Mouse (Mus musculus) E14TG2a.4 (cell line): ENCODE results near the gene Ppp1r15b.

Source experiments
- H3K27me3 ChIP-seq: 2 replicates; pipeline ENCODE4 v1.6.1; 2014; ENCODE audit warnings: low read length, control low read depth; ENCODE audit not compliant: insufficient read depth
- H3K36me3 ChIP-seq: 2 replicates; pipeline ENCODE4 v1.6.1; 2014; ENCODE audit warnings: low read length, control low read depth; ENCODE audit not compliant: insufficient read depth
- H3K4me1 ChIP-seq: replicated peaks from 2 replicates; pipeline ENCODE4 v1.6.1; 2014; ENCODE audit warnings: low read depth, low read length, control low read depth
- H3K4me3 ChIP-seq: replicated peaks from 2 replicates; pipeline ENCODE4 v1.5.1; 2014; ENCODE audit warnings: mild to moderate bottlenecking, low read length
- H3K9me3 ChIP-seq: 2 replicates; pipeline ENCODE4 v1.6.1; 2014; ENCODE audit warnings: low read length, control low read depth
- CTCF ChIP-seq: conservative IDR thresholded peaks from 2 replicates; pipeline ENCODE4 v1.5.1; 2014; ENCODE audit warnings: low read length
- NANOG ChIP-seq: IDR thresholded peaks from 2 replicates; pipeline ENCODE4 v1.6.1; 2014; ENCODE audit warnings: borderline replicate concordance, low read length, mixed read lengths
- POU5F1 ChIP-seq: IDR thresholded peaks from 2 replicates; pipeline ENCODE4 v1.6.1; 2014; ENCODE audit warnings: low read length, borderline replicate concordance

Gene Ppp1r15b

DNA sequence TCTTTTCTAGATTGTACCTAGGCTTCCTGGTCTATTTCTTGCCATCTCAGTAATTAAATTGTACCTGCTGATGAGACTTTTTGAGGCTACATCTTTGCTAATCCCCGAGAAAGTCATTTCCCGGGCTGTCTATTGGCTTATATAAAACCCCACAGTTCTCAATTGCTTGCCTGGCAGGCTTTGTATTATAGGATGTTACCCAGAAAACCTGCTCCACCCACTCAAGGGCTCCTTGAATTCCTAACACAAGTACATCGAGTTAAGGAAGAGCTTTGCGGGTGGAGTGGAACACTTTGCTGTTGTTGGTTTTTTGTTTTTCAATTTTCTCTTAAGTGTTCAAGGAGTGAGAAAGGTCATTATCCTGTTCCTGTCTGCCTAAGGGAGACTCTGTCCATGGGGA, 41.5 kb upstream of the Ppp1r15b start:
- no peak for TF ChIP-seq NANOG
- TF ChIP-seq CTCF: no peak
- TF ChIP-seq POU5F1: no peak
- Histone ChIP-seq H3K9me3 (no peaks in the 10 kb centered on the region), H3K4me3 (peak overlapping the region; percentile 20; the same call in 1 of the 2 replicates)

DNA sequence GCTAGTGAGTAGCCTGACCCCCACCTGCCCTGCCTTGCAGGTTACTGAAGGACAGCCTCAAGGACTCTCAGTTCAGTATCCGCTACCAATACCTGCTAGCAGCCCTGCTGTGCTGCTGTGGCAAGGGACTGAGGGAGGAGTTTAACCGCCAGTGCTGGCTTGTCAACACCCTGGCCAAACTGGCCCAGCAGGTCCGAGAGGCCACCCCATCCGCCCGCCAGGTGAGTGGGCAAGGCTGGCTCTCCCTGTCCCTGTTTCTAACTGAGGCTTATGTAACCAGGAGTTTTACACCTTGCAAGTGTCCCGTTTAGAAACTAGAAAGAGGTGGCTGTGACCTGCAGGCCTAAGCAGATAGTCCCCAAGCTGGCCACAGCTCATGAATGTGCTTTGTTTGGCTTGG, 40.3 kb upstream of the Ppp1r15b start:
- Histone ChIP-seq H3K27me3 (no peaks in the 10 kb centered on the region), H3K4me1 (peaks cover 84% of the 10 kb centered on the region), H3K36me3 (peaks cover 49% of the 10 kb centered on the region), H3K4me3 (no peak overlapping the region; the same call in 1 of the 2 replicates), H3K9me3 (no peaks in the 10 kb centered on the region)
- TF ChIP-seq NANOG (no peak), CTCF (no peak), POU5F1 (no peak)

More for the DNA sequence above, 41.5 kb upstream of the Ppp1r15b start:
- Histone ChIP-seq H3K36me3 (peaks cover 51% of the 10 kb centered on the region), H3K27me3 (no peaks in the 10 kb centered on the region), H3K4me1 (peaks cover 86% of the 10 kb centered on the region)

DNA sequence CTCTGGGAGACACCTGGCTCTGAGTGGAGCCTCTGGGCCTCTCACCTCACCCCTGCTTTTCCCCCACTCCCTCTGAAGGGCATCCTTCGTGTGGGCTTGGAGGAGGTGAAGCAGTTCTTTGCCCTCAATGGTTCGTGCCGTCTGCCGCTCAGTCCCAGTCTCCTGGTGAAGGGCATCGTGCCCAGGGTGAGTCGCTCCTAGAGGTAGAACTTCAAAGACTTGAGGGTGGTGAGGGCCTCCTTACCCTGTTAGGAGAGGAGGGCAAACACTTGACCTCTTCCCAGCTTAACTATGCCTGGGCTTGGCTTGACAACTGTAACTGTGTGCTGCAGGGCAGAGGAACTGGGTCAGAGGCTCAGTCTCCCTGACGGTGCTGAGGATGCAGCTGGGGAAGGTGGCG, 39.5 kb upstream of the Ppp1r15b start:
- Histone ChIP-seq H3K4me3 (no peak overlapping the region), H3K36me3 (peaks cover 47% of the 10 kb centered on the region), H3K27me3 (no peaks in the 10 kb centered on the region), H3K4me1 (peaks cover 81% of the 10 kb centered on the region), H3K9me3 (no peaks in the 10 kb centered on the region)
- no peak for TF ChIP-seq POU5F1
- no peak for TF ChIP-seq NANOG

DNA sequence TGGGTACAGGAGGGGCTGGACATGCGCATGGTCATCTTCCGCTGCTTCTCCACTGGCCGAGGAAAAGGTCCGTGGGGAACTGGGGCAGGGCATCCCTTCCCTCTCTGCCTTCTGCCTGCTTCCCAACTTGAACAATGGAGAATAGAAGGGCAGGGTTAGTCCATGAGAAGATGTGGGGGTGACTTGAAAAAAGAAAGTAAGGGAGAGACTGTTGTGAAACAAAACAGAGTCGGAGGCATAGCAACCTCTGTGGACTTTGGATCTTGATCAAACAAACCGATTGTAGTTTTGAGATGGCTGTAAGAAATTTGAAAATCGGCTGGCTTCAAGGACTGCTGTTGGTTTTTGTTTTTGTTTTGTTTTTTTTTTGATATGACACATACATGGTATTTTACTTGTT, 37.2 kb upstream of the Ppp1r15b start:
- no peak overlapping the region for H3K4me3 ChIP-seq
- TF ChIP-seq NANOG (no peak), POU5F1 (no peak), CTCF (no peak)
- peaks cover 70% of the 10 kb centered on the region for H3K4me1 ChIP-seq
- peaks cover 41% of the 10 kb centered on the region for H3K36me3 ChIP-seq
- no peaks in the 10 kb centered on the region for H3K27me3 ChIP-seq
- H3K9me3 ChIP-seq: no peaks in the 10 kb centered on the region

DNA sequence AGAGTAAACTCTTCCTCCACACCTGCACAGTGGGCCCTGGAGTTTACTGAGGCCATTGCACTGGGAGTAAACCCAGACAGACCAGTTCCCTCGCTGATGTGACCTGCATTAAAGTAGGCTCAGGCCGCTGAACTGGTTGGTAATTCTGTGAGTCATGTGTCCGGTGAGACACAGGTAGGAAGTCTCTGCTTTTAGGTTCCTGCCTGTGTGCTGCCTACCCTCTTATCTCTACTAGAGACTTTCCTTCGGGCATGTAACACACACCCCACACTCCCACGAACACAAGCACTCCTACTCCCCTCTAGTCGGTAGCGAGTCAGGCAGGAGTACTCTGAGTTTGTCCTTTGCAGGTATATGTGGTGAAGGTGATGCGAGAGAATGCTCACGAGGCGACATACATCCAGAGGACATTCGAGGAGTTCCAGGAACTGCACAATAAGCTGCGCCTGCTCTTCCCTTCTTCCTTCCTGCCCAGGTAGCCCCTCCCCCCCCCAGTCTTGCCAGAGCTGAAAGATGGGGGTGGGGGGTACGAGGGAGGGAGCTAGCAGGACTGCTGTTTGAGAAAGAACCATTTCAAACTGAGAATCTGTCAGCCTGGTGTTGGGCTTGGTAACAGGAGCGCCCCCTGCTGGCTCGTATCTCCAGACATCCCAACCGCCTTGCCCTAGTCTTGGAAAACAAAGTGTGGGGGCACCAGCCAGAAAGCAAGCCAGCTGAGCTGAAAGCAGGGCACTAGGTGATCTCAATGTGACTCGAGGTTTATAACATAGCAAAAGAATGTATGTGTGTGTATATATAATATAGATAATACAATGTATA, 29.8 kb upstream of the Ppp1r15b start:
- TF ChIP-seq POU5F1 (no peak), CTCF (peak; percentile 64), NANOG (no peak)
- peaks cover 41% of the 10 kb centered on the region for H3K4me1 ChIP-seq
- H3K36me3 ChIP-seq: peaks cover 38% of the 10 kb centered on the region
- H3K27me3 ChIP-seq: no peaks in the 10 kb centered on the region
- H3K4me3 ChIP-seq: peak overlapping the region; percentile 64
- no peaks in the 10 kb centered on the region for H3K9me3 ChIP-seq

DNA sequence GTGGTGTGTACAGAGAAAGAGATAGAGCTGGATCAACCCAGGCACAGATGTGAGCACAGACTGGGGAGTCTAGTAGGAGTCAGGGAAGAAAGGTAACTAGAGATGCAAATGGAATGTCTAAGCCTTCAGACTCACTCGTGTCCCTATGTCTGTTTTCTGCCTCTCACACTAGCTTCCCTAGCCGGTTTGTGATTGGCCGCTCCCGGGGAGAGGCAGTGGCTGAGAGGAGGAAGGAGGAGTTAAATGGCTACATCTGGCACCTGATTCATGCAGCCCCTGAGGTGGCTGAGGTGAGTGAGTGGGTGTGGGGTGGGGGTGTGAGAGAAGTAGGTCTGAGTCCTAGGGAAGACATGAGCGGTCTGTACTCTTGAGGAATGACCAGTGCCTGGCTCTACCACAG, 28.8 kb upstream of the Ppp1r15b start:
- peaks cover 40% of the 10 kb centered on the region for H3K4me1 ChIP-seq
- no peak overlapping the region for H3K4me3 ChIP-seq
- TF ChIP-seq POU5F1: no peak
- TF ChIP-seq NANOG: no peak
- no peak for TF ChIP-seq CTCF
- no peaks in the 10 kb centered on the region for H3K27me3 ChIP-seq
- H3K36me3 ChIP-seq: peaks cover 38% of the 10 kb centered on the region
- no peaks in the 10 kb centered on the region for H3K9me3 ChIP-seq

DNA sequence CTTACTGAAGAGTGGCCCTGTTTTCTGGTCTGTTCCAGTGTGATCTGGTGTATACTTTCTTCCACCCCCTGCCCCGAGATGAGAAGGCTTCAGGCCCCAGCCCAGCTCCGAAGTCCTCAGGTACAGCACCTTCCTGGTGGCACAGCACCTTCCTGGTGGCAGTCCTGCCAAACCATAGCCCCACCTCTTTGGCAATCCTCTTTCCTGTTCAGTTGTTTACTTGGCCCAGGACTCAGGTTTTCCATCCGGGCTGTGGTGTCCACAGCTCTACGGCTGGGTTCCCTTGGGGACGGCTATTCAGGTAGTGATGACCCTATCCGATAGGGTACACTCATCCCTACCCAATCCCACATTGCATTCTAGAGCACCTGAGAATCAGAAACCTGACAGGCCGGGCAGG, 27.6 kb upstream of the Ppp1r15b start:
- Histone ChIP-seq H3K36me3 (peaks cover 38% of the 10 kb centered on the region), H3K9me3 (no peaks in the 10 kb centered on the region), H3K4me1 (peaks cover 37% of the 10 kb centered on the region), H3K27me3 (no peaks in the 10 kb centered on the region), H3K4me3 (no peak overlapping the region)
- TF ChIP-seq NANOG (no peak), CTCF (no peak), POU5F1 (no peak)

DNA sequence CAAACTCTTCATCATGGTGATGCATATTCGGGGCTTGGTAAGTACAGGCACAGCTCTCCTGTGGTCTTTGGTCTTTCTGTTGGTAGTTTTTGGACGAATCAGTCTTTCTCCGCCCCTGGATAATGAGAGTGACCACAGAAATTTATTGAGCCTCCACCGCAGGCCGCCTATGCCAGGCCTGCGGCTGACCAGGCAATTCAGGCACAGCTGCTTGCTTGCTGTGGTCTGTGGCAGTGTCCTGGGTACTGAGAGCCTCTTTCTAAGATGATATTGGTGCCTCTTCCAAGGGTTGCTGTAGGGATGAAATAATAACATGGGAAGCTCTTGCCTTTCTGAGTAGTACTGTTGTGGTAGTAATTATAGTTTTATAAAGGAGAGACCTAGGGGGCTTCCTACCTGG, 27.1 kb upstream of the Ppp1r15b start:
- Histone ChIP-seq H3K9me3 (no peaks in the 10 kb centered on the region), H3K27me3 (no peaks in the 10 kb centered on the region), H3K36me3 (peaks cover 34% of the 10 kb centered on the region), H3K4me3 (no peak overlapping the region), H3K4me1 (peaks cover 37% of the 10 kb centered on the region)
- TF ChIP-seq POU5F1: no peak
- no peak for TF ChIP-seq CTCF
- no peak for TF ChIP-seq NANOG

DNA sequence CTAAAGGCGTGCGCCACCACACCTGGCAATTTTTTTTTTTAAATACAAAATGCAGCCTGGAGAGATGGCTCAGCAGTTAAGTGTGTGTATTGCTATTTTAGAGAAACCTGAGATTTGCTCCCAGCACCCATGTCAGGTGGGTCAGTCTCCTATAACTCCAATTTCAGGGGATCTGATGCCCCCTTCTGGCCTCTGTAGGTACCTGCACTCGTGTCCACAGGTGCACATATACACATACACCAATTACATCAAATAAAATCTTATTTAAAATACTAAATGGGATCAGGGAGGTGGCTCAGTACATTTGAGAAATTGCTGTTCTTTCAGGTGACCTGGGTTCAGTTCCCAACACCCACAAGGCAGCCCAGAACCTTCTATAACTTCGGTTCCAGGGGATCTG, 14.8 kb upstream of the Ppp1r15b start:
- H3K27me3 ChIP-seq: no peaks in the 10 kb centered on the region
- no peak overlapping the region for H3K4me3 ChIP-seq
- TF ChIP-seq CTCF (peak; percentile 53), NANOG (no peak)
- peaks cover 21% of the 10 kb centered on the region for H3K4me1 ChIP-seq
- H3K36me3 ChIP-seq: no peaks in the 10 kb centered on the region
- H3K9me3 ChIP-seq: no peaks in the 10 kb centered on the region
